Mouse (Mus musculus) stomach, postnatal 0 days (tissue): ENCODE data around the gene Klhl22.

Experiments
- CTCF ChIP-seq: IDR thresholded peaks from 2 replicates; pipeline ENCODE4 v1.5.1; 2016; ENCODE audit warnings: antibody characterized with exemption, low read depth, mild to moderate bottlenecking, moderate library complexity
- EP300 ChIP-seq: optimal IDR thresholded peaks from 2 replicates; pipeline ENCODE3; 2016; ENCODE audit warnings: antibody characterized with exemption

- TF ChIP-seq CTCF, result peak; percentile 79
- no peak for TF ChIP-seq EP300
Measured at GRCm38 (mm10) chr16:17760657-17761056, 1.2 kb downstream of the Klhl22 start.
